Mouse (Mus musculus): ENCODE data around the gene Ltb. TPM values are rescaled to one million over a fixed set of nuclear protein-coding genes. Genes with fewer than 3 reads are reported as not detected.

Ltb gene
- polyA plus RNA-seq, 1 experiment from 2014 or later, result 1.2 TPM

DNA sequence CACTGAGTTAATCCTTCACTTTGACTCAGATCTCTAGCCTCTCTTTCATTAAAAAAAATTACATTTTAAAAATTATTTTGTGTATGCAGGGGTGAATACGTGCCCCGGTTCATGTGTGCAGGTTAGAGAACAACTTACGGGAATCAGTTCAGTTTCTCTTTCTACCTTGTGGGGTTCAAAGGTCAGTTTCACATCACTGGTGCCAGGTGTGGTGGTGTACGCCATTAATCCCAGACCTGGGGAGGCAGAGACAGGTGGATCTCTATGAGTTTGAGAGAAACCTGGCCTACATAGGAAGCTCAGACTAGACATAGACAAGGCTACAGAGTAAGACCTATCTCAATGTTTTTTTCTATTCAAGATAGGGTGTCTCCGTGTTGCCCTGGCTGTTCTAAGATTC lies 18.8 kb downstream of the Ltb start:
- ATAC-seq, result no peak
- peaks cover 19% of the 10 kb centered on the region; the same call in 1 of the 2 replicates for H3K27me3 ChIP-seq (replicated peaks)
- H3K27ac ChIP-seq, result no peak overlapping the region
- no peaks in the 10 kb centered on the region for H3K9me3 ChIP-seq (replicated peaks)
- H3K9ac ChIP-seq, result no peak overlapping the region
- 0 out of 2 replicates have a peak, but pooled peaks cover 7% of the 10 kb centered on the region for H3K4me1 ChIP-seq
- H3K4me3 ChIP-seq, result no peak overlapping the region
- no peak overlapping the region for H3K4me2 ChIP-seq
- no peaks in the 10 kb centered on the region for H3K36me3 ChIP-seq
- WGBS (ENCODE audit: insufficient replicate concordance), result 73% methylated on average over 5 of the region's 5 CpGs

- peak overlapping the region; percentile 62; the same call in 1 of the 2 replicates for H3K27ac ChIP-seq
- peak overlapping the region; percentile 26 for H3K4me2 ChIP-seq
- peak; percentile 32 for ATAC-seq
- H3K4me3 ChIP-seq, result no peak overlapping the region
- 0 out of 2 replicates have a peak, but pooled peaks cover 12% of the 10 kb centered on the region for H3K27me3 ChIP-seq (replicated peaks)
- peaks cover 43% of the 10 kb centered on the region for H3K4me1 ChIP-seq
- H3K36me3 ChIP-seq, result peaks cover 32% of the 10 kb centered on the region
- WGBS (ENCODE audit: insufficient replicate concordance), result 15% methylated on average over 18 of the region's 18 CpGs
- no peaks in the 10 kb centered on the region for H3K9me3 ChIP-seq (replicated peaks)
- no peak overlapping the region for H3K9ac ChIP-seq
Measured at GRCm38 (mm10) chr17:35218516-35219193, 24.4 kb downstream of the Ltb start.

DNA sequence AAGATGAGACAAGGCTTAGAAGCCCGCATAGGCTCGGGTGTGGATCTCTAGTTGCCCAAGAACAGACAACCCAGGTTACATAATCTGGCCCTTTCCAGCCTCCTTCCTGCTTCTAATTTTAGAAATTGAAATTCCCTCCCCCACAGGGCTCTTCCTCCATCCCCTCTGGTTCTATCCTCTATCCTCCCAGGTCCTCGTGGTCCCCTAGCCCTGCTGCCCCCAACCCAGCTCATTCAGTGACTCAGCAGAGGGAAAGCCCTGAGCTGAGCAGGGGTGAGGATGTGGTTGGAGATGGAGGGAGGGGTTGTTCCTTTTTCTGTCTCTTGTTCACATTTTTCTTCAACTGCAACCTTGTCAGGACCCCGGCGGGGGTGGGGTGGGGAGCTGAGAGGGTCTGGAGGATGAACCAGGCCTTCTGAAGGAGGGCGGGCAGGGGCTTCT lies 25.4 kb downstream of the Ltb start:
- Histone ChIP-seq H3K36me3 (peaks cover 35% of the 10 kb centered on the region), H3K9ac (no peak overlapping the region), H3K4me3 (no peak overlapping the region), H3K27ac (peak overlapping the region; percentile 4; the same call in 1 of the 2 replicates), H3K9me3 (replicated peaks) (no peaks in the 10 kb centered on the region), H3K4me1 (peaks cover 40% of the 10 kb centered on the region), H3K4me2 (no peak overlapping the region), H3K27me3 (replicated peaks) (0 out of 2 replicates have a peak, but pooled peaks cover 5% of the 10 kb centered on the region)
- ATAC-seq, result no peak
- 16% methylated on average over 6 of the region's 6 CpGs for WGBS (ENCODE audit: insufficient replicate concordance)

DNA sequence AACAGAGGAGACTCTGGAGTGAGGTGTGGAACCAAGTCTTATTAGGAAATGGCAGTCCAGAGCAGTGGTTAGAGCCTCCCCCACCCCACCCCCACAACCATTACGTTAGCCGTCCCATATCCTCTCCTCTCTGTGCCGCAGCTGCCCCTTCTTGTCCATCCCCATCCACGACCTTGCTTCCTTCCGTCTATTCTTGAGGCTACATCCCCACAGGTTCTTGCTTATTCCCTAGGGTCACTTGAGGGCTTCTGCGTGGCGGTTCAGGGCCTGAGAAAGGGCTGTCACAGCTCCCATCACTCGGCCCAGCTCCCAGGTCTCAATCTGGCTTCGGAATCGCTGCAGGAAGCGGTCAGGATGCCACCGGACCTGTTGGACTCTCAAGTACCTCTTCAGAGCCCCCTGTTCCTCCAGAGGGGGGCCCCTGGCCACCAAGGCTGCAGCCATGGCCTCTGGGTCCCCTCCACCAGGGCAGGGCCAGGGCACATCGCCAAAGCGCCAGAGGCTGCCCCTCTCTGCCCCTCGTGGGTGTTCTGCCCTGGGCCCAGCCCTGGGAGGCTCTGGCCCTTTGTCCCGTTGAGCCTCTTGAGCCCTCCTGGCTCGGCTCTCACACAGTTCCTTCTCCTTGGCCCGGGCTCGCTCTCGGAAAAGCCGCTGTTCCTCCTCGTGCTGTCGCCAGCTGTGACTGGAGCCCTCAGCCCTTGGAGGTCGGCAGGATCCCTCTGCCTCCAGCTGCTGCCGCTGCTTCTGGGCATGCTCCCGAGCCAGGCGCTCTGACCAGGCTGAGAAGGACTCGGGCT lies 26.1 kb downstream of the Ltb start, which contains the start of gene Gm16181:
TSS of gene Gm16181 (plus strand) at position 679 of the 797 bp plus-strand sequence.
- Histone ChIP-seq H3K4me2 (no peak within 1 kb of the TSS), H3K36me3 (peaks cover 43% of the 10 kb centered on the region), H3K4me1 (peaks cover 36% of the 10 kb centered on the region), H3K9ac (no peak within 1 kb of the TSS), H3K9me3 (replicated peaks) (no peaks in the 10 kb centered on the region), H3K27me3 (replicated peaks) (no peaks in the 10 kb centered on the region), H3K4me3 (no peak within 1 kb of the TSS), H3K27ac (peak within 1 kb of the TSS; percentile 48)
- 57% methylated on average over 28 of the region's 28 CpGs for WGBS (ENCODE audit: insufficient replicate concordance)
- no peak; the same call in 1 of the 2 replicates for ATAC-seq

DNA sequence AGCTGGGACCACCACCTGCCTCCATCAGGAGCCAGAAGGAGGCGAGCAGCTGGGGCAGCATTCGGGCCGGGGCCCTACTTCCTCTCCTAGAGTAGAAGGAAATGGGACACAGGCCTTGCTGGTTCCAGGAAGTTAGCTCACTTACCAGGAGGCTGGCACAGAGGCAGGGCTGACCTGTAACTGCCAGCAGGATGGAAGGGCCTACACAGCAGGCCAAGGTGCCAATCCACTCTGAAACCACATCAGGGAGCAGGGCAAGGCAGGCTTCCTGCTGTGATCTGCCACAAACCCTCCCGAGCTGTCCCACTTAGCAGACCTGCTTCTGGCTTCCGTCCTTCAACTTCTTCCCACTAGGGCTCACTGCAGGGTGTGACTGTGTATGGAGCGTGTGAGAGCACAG lies 28.1 kb downstream of the Ltb start:
- Histone ChIP-seq H3K4me3 (no peak overlapping the region), H3K36me3 (peaks cover 47% of the 10 kb centered on the region), H3K27ac (peak overlapping the region; percentile 17; the same call in 1 of the 2 replicates), H3K4me1 (peaks cover 49% of the 10 kb centered on the region), H3K9me3 (replicated peaks) (no peaks in the 10 kb centered on the region), H3K9ac (no peak overlapping the region), H3K27me3 (replicated peaks) (no peaks in the 10 kb centered on the region), H3K4me2 (no peak overlapping the region)
- WGBS (ENCODE audit: insufficient replicate concordance), result 52% methylated on average over 6 of the region's 6 CpGs
- no peak for ATAC-seq

DNA sequence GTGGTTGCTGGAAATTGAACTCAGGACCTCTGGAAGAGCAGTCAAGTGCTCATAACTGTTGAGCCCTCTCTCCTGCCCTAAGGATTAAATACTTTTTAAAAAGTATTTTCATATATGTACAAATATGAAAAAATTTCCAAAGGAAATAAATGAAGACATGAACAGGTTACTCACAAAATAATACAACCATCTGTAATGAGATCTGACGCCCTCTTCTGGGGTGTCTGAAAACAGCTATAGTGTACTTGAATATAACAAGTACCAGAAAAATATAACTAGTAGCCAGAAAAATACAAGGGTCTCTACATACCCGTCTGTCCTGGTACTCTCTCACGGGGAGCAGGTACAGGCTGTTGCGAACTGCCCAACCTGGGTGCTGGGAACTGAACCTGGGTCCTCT lies 30.4 kb downstream of the Ltb start:
- Histone ChIP-seq H3K27ac (no peak overlapping the region), H3K36me3 (peaks cover 69% of the 10 kb centered on the region), H3K4me1 (peaks cover 35% of the 10 kb centered on the region), H3K4me2 (no peak overlapping the region), H3K9ac (no peak overlapping the region), H3K4me3 (no peak overlapping the region), H3K27me3 (replicated peaks) (no peaks in the 10 kb centered on the region), H3K9me3 (replicated peaks) (no peaks in the 10 kb centered on the region)
- ATAC-seq, result no peak
- 86% methylated on average over 4 of the region's 4 CpGs for WGBS (ENCODE audit: insufficient replicate concordance)

DNA sequence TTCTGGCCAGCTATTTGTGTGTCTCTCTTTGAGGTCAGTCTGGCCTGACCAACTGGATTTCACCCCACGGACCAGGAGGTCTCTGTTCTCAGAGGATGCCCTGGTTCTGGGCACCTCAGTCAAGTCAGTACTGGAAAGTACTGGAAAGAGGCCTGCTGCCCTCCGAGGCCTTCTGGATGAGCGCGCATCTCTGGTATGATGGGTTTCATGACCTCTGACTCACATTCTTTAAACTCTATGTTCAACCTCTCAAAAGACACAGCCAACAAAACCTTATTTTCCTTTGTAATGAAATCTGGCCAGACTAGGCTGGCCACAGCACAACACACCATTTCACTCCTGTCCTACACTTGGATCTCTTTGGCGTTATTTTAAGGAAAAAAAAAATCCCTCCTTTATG lies 31.2 kb downstream of the Ltb start:
- Histone ChIP-seq H3K9me3 (replicated peaks) (no peaks in the 10 kb centered on the region), H3K4me3 (no peak overlapping the region), H3K4me2 (no peak overlapping the region), H3K27me3 (replicated peaks) (no peaks in the 10 kb centered on the region), H3K27ac (no peak overlapping the region), H3K9ac (no peak overlapping the region), H3K36me3 (peaks cover 69% of the 10 kb centered on the region), H3K4me1 (peaks cover 27% of the 10 kb centered on the region)
- ATAC-seq, result no peak
- 90% methylated on average over 5 of the region's 5 CpGs for WGBS (ENCODE audit: insufficient replicate concordance)

- Histone ChIP-seq H3K36me3 (peaks cover 71% of the 10 kb centered on the region), H3K4me2 (no peak overlapping the region), H3K4me3 (no peak overlapping the region), H3K9me3 (replicated peaks) (no peaks in the 10 kb centered on the region), H3K4me1 (peaks cover 34% of the 10 kb centered on the region), H3K27ac (no peak overlapping the region), H3K27me3 (replicated peaks) (no peaks in the 10 kb centered on the region), H3K9ac (no peak overlapping the region)
- no peak for ATAC-seq
- 67% methylated on average over 14 of the region's 14 CpGs for WGBS (ENCODE audit: insufficient replicate concordance)
Measured at GRCm38 (mm10) chr17:35226561-35227046, 32.4 kb downstream of the Ltb start.

GRCm38 (mm10) chr17:35231022-35231421 lies 36.8 kb downstream of the Ltb start:
- no peak overlapping the region for H3K4me2 ChIP-seq
- H3K36me3 ChIP-seq, result peaks cover 57% of the 10 kb centered on the region
- H3K9ac ChIP-seq, result no peak overlapping the region
- no peaks in the 10 kb centered on the region for H3K9me3 ChIP-seq (replicated peaks)
- peaks cover 57% of the 10 kb centered on the region for H3K4me1 ChIP-seq
- ATAC-seq, result no peak
- no peak overlapping the region for H3K27ac ChIP-seq
- H3K27me3 ChIP-seq (replicated peaks), result no peaks in the 10 kb centered on the region
- 80% methylated on average over 10 of the region's 10 CpGs for WGBS (ENCODE audit: insufficient replicate concordance)
- H3K4me3 ChIP-seq, result no peak overlapping the region

DNA sequence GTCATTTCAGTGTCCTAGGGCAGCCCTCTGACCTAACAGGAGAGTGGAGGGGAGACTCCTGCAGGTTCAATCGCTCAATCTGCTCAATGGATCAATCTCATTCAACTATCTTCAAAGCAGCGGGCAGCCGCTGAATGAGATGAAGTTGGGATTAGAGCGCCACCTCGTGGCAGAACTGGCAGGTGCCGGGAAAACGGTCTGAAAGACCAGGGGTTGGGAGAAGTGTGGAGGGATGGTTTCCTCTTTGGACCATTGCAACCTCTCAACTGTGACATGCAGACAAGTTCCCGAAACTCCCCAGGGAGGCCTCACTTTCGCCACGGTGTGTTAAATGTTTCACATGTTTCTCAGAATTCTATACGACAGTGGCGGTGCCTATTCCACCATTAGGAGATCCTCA lies 37.8 kb downstream of the Ltb start:
- Histone ChIP-seq H3K36me3 (peaks cover 57% of the 10 kb centered on the region), H3K4me1 (peaks cover 54% of the 10 kb centered on the region), H3K27ac (peak overlapping the region; percentile 49; the same call in 1 of the 2 replicates), H3K9ac (no peak overlapping the region), H3K27me3 (replicated peaks) (no peaks in the 10 kb centered on the region), H3K9me3 (replicated peaks) (no peaks in the 10 kb centered on the region), H3K4me2 (peak overlapping the region; percentile 96), H3K4me3 (0 out of 2 replicates have a peak overlapping the region, but pooled peaks have one; percentile 3)
- WGBS (ENCODE audit: insufficient replicate concordance), result 11% methylated on average over 12 of the region's 12 CpGs
- ATAC-seq, result no peak

GRCm38 (mm10) chr17:35232659-35233058 lies 38.4 kb downstream of the Ltb start:
- WGBS (ENCODE audit: insufficient replicate concordance), result 67% methylated on average over 5 of the region's 5 CpGs
- peaks cover 52% of the 10 kb centered on the region for H3K36me3 ChIP-seq
- peaks cover 56% of the 10 kb centered on the region for H3K4me1 ChIP-seq
- peak overlapping the region; percentile 49 for H3K27ac ChIP-seq
- no peak for ATAC-seq
- no peaks in the 10 kb centered on the region for H3K27me3 ChIP-seq (replicated peaks)
- no peaks in the 10 kb centered on the region for H3K9me3 ChIP-seq (replicated peaks)
- 0 out of 2 replicates have a peak overlapping the region, but pooled peaks have one; percentile 3 for H3K4me3 ChIP-seq
- H3K4me2 ChIP-seq, result peak overlapping the region; percentile 96
- H3K9ac ChIP-seq, result no peak overlapping the region
